Mouse (Mus musculus): Measurements from ENCODE around the gene Bgn.
"Not testable (repeated sequence)": the region's sequence is repeated elsewhere in the genome, so short reads cannot be mapped to it uniquely, and the experiment has no call there.

Bgn gene

GRCm38 (mm10) chrX:73490186-73490585, 6.8 kb downstream of the Bgn start:
- in situ Hi-C loops (cut with MboI, MseI) = no loop called here

DNA sequence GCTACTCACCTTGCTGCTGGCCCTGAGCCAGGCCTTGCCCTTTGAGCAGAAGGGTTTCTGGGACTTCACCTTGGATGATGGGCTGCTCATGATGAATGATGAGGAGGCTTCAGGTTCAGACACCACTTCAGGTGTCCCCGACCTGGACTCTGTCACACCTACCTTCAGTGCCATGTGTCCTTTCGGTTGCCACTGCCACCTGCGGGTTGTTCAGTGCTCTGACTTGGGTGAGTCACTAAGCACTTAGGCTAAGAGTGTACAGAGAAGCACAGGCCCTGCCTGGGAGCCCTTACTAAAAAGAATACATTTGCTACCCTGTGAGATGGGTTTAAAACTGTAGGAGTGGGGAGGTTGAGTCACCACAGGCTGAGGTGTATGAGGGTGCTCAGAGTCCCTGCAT, 7.4 kb downstream of the Bgn start:
- in situ Hi-C loops (cut with MboI, MseI) = no loop called here

DNA sequence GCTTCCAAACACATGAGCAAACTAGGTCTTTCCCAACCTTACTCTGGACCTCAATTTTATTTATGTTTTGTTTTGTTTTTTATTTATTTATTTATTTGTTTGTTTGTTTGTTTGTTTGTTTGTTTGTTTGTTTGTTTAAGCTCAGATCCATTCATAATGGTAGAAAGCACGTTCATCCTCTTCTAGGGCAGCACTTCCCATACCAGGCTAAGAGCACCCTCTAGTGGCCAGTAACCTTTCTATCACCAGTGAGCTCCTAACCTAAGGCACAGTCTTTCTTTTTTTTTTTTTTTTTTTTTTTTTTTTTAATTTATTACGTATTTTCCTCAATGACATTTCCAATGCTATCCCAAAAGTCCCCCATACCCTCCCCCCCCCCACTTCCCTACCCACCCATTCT, 10.2 kb downstream of the Bgn start:
- in situ Hi-C loops (cut with MboI, MseI) = not testable (repeated sequence)

DNA sequence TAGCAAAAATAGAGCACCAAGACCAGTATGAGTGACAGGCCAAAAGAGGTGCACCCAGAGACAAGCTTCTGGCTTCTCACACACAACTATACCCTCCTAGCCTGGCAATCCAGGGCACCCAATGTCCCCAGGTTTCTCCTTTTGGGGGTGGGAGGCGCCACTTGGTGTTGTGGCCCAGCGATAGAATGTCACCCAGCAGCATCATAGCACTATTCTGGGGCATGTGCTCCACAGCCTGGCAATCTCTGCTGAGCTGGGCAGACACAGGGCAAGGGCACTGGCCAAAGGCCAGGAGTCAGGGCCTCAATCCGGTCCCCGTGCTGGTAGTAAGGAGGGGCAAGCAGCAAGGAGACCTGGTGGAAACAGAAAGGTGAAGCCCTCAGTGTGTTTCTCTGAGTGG, 13.3 kb downstream of the Bgn start:
- in situ Hi-C loops (cut with MboI, MseI) = no loop called here

DNA sequence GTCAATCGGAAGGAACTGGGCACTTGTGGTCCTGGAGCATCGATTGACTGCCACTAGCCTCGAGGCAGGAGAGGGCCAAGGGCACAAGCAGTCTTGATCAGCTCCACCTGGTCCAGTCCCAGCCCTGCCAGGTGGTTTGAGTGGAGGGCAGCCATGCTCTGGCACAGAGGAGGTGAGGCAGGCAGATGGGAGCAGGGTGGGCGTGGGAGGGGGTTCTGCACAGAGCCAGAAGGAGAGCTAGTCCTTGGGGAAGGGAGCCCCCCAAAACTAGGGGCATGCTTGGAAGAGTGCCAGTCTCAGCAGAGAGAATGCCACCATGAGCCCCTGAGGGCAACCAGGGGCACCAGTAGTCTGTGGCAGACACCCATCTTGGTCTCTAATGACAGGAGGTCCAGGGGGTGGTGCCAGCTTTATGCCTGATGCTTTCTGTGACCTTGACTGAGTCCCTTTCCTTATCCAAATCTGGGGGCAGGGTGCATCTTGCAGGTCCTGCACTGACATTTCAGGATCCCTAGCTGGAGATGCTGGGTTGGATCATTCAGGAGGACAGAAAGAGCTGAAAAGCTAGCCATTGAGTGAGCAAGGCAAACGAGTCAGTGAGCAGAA, 21.8 kb downstream of the Bgn start:
- in situ Hi-C loops (cut with MboI, MseI) = no loop called here

- in situ Hi-C loops (cut with MboI, MseI) = no loop called here
Observed at GRCm38 (mm10) chrX:73506577-73506976, 23.2 kb downstream of the Bgn start.

DNA sequence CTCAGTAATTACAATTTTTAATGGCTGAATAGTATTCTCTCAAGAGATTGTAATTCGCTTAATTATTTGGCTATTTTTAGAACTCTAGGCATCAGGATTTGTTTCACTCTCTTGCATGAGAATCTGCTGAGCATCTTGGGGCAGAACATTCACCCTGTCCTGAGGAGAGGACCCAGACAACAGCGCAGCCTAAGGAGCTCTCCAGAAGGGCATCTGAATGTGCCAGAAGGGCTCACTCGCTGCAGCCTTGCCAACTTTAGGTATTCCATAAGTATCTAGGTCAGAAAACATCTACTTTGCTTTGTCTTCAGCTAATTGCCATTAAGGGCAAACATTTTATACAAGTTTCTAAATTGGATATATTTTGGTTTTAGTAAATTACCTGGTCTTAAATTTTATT, 25.8 kb downstream of the Bgn start:
- in situ Hi-C loops (cut with MboI, MseI) = no loop called here

- in situ Hi-C loops (cut with MboI, MseI) = no loop called here
Observed at GRCm38 (mm10) chrX:73512904-73513303, 29.5 kb downstream of the Bgn start.

GRCm38 (mm10) chrX:73516556-73516955, 33.2 kb downstream of the Bgn start:
- in situ Hi-C loops (cut with MboI, MseI) = no loop called here

DNA sequence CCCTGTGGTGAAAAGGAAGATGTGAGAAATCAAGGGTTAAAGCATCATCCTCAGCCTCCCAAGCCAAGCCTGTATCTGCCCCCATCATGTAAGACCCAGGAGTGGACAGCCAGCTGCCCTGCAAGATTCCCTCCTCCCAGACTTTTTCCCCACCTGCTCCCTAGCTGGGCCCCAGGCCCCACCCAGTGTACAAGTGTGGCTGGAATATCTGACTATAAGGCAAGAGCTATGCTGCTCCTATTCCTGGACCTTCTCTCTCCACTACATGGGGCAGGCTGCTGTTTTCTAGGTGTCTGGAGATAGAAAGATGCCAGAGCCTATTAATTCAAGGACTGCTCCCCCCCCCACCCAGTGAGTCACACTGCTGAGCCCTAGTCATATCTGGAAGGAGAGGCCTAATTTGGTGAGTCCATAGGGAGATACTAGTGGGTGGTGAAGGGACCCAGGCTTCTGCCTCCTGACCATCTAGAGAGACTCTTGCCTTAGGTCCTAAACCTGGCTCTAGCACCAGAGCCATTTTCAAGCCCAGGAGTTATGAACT, 33.7 kb downstream of the Bgn start:
- in situ Hi-C loops (cut with MboI, MseI) = no loop called here

GRCm38 (mm10) chrX:73520692-73521091, 37.3 kb downstream of the Bgn start:
- in situ Hi-C loops (cut with MboI, MseI) = no loop called here

DNA sequence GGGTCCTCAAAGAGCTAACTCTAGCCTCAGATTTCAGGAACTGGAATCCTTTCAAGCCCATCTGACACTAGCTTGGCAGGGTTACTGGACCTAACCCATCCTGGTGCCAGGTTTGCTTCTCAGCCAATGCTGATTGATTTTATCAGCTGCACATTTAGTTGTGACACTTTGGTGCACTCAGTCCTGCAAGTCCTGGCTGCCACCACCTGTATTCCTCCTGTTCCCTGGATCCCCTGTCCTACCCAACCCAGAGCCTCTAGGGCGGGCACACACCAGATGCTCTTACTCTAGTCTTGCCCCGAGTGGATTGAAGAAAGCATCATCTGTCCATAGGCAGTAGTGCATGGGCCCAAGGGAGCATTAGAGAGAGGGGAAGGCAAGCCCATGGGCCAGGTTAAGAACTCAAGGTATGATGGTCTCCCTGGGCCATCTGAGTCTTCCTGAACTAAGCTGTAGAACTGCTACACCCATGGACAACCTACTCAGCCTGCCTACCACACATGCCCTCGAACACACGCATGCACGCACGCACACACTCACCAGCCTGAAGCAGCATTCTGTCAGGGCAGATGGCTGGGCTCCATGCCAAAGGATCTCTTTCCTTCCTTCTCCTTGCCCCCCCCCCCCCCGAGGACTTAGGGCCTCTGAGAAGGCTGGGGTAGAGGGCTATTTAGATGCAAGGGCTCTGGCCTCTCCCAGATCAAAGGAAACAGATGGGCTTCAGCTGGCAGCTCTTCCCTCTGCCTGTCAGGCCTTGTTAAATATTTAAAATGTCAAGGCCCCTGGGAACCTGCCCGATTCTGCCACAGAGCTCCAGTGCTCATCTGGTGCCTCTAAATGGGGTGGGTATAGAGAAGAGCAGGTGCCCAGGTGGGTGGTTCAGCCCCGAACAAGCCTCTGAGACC, 41.2 kb downstream of the Bgn start:
- in situ Hi-C loops (cut with MboI, MseI) = no loop called here

GRCm38 (mm10) chrX:73525223-73526140, 42.1 kb downstream of the Bgn start:
- in situ Hi-C loops (cut with MboI, MseI) = no loop called here

- in situ Hi-C loops (cut with MboI, MseI) = no loop called here
Observed at GRCm38 (mm10) chrX:73526410-73526887, 43.0 kb downstream of the Bgn start.

- in situ Hi-C loops (cut with MboI, MseI) = no loop called here
Observed at GRCm38 (mm10) chrX:73537875-73538274, 54.5 kb downstream of the Bgn start.

- in situ Hi-C loops (cut with MboI, MseI) = no loop called here
Observed at GRCm38 (mm10) chrX:73543340-73543739, 59.9 kb downstream of the Bgn start.
